Mouse (Mus musculus) MEL-GATA-1-ER (cell line): ENCODE results near the gene Amn1.
"Not testable (repeated sequence)": the region's sequence is repeated elsewhere in the genome, so short reads cannot be mapped to it uniquely, and the experiment has no call there.

Experiments
- DNase-seq: peaks from one replicate; pipeline ENCODE4 v3.0.0-alpha.2; 2012; ENCODE audit warnings: low read depth; ENCODE audit errors: extremely low read depth

The Amn1 gene

GRCm38 (mm10) chr6:149154116-149155030 is 34.1 kb downstream of the Amn1 start:
- DNase-seq, result no peak

- no peak for DNase-seq
Measured at GRCm38 (mm10) chr6:149153473-149154115, 34.9 kb downstream of the Amn1 start.

- DNase-seq, result no peak
Measured at GRCm38 (mm10) chr6:149152119-149152518, 36.4 kb downstream of the Amn1 start.

GRCm38 (mm10) chr6:149148436-149149229 is 39.9 kb downstream of the Amn1 start:
- no peak for DNase-seq

GRCm38 (mm10) chr6:149145143-149145542 is 43.4 kb downstream of the Amn1 start:
- no peak for DNase-seq

GRCm38 (mm10) chr6:149141393-149142173 is 46.9 kb downstream of the Amn1 start:
- DNase-seq, result peak; percentile 78

- no peak for DNase-seq
Measured at GRCm38 (mm10) chr6:149139471-149139870, 49.0 kb downstream of the Amn1 start, which contains the start of gene Etfbkmt. Gene Etfbkmt, plus strand, starts transcription at chr6:149139849.

GRCm38 (mm10) chr6:149139011-149139410 is 49.5 kb downstream of the Amn1 start:
- no peak for DNase-seq

- no peak for DNase-seq
Measured at GRCm38 (mm10) chr6:149137936-149138335, 50.6 kb downstream of the Amn1 start.

- no peak for DNase-seq
Measured at GRCm38 (mm10) chr6:149135631-149136030, 52.9 kb downstream of the Amn1 start.

GRCm38 (mm10) chr6:149134391-149135150 is 53.9 kb downstream of the Amn1 start:
- DNase-seq, result no peak

GRCm38 (mm10) chr6:149132311-149133077 is 56.0 kb downstream of the Amn1 start:
- DNase-seq, result peak; percentile 65

GRCm38 (mm10) chr6:149131111-149131510 is 57.4 kb downstream of the Amn1 start:
- DNase-seq, result no peak

GRCm38 (mm10) chr6:149129870-149130269 is 58.6 kb downstream of the Amn1 start, which contains the start of gene Gm10203:
Gene Gm10203, plus strand, starts transcription at chr6:149130170.
- not testable (repeated sequence) for DNase-seq

- peak; percentile 67 for DNase-seq
Measured at GRCm38 (mm10) chr6:149126675-149127074, 61.8 kb downstream of the Amn1 start.

GRCm38 (mm10) chr6:149123042-149123441 is 65.5 kb downstream of the Amn1 start:
- no peak for DNase-seq

- DNase-seq, result peak; percentile 36
Measured at GRCm38 (mm10) chr6:149119853-149120252, 68.7 kb downstream of the Amn1 start.

- DNase-seq, result no peak
Measured at GRCm38 (mm10) chr6:149118935-149119334, 69.6 kb downstream of the Amn1 start.

GRCm38 (mm10) chr6:149116992-149117391 is 71.5 kb downstream of the Amn1 start:
- no peak for DNase-seq
